Mouse (Mus musculus) heart, postnatal 25 days (tissue): ENCODE data around the gene 1700013G24Rik. TPM values are rescaled to one million over a fixed set of nuclear protein-coding genes. Genes with fewer than 3 reads are reported as not detected.

Experiments used
- total RNA-seq, 2 experiments: library from RNA; stranded (reverse); gene quantifications; 2 replicates each; pipeline ENCODE4 v1.2.3; 2021

Gene 1700013G24Rik
- total RNA-seq, 2 experiments from 2014 or later: not detected

Other genes with a start within 250 kb of the 1700013G24Rik start
- gene Wnt4, start 175.8 kb upstream of the 1700013G24Rik start, total RNA-seq: under 1 TPM; 0.22 to 0.26 TPM
- gene Cdc42, start 95.6 kb upstream of the 1700013G24Rik start, total RNA-seq: 100 to 1,000 TPM; 153 to 169 TPM
- gene Cela3a, start 43.5 kb upstream of the 1700013G24Rik start, total RNA-seq: not detected
- gene Cela3b, start 22.7 kb upstream of the 1700013G24Rik start, total RNA-seq: not detected
- gene Hspg2, start 15.5 kb downstream of the 1700013G24Rik start, total RNA-seq: 100 to 1,000 TPM; 249 to 297 TPM
- not detected for gene Ldlrad2, start 121.3 kb downstream of the 1700013G24Rik start, total RNA-seq
- 10 to 100 TPM; 33.0 to 33.3 TPM for gene Usp48, start 140.5 kb downstream of the 1700013G24Rik start, total RNA-seq
- gene Rap1gap, start 211.4 kb downstream of the 1700013G24Rik start, total RNA-seq: 10 to 100 TPM; 13.8 to 19.4 TPM